Mouse (Mus musculus): ENCODE data around the gene Nr2f1.

The Nr2f1 gene

GRCm38 (mm10) chr13:78200407-78200806 is 850 bp upstream of the Nr2f1 start:
- DNase-seq (ENCODE audit: low read depth, low spot score): peak; percentile 67

- peak; percentile 50 for DNase-seq (ENCODE audit: low read depth, low spot score)
Measured at GRCm38 (mm10) chr13:78198871-78199641, 501 bp downstream of the Nr2f1 start.

- DNase-seq (ENCODE audit: low read depth, low spot score): peak; percentile 36
Measured at GRCm38 (mm10) chr13:78198391-78198870, 1.1 kb downstream of the Nr2f1 start.

GRCm38 (mm10) chr13:78197819-78198390 is 1.7 kb downstream of the Nr2f1 start:
- peak; percentile 65 for DNase-seq (ENCODE audit: low read depth, low spot score)

DNA sequence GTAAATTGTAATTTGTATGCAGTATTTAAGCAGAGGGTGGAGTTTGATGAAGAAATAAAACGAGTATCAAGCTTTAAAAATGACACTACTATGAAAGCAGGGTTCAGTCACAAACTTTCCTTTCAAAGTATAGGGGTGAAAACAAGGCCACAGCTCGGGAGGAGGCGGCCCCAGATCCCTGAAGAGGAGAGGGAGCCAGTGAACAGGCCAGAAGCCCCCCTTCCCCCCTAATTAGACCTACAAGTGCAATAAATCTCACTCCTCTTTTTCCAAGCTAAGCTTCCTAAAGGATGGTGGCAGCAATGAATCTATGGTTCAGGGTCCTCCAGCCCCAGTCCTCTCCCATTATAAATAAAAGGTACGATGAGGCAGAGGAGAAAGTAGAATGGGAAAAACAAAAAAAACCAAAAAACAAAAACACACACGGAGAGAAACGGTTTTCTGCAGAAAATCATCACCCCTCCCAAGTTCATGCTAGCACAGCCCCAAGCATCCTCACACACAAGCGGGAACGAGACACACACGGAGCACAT is 2.2 kb downstream of the Nr2f1 start:
- DNase-seq (ENCODE audit: low read depth, low spot score): no peak

DNA sequence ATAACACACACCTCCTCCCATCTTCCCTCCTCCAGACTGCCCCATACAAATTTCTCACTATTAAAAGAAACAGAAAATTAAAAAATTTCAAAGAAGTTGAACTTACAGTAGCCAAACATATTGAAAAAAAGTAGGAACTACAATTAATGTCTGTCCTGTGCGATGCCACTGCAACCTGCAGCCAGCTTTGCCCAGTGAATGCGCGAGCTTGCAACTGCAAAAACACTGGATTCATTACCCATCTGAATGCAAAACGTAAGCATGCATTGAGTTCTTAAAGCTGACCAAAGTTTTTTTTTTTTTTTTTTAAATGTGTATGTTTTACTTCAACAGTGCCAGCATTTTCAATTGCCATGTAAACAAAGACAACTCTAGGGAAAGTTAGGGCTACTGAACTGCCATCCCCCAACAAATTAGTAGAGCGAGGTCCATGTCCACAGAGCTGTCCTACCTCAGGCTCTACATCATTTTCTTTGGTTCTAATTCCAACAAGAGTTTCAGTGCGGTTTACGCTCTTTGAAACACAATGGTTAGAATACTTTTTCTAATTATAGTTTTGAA is 3.2 kb downstream of the Nr2f1 start:
- DNase-seq (ENCODE audit: low read depth, low spot score): no peak

- peak; percentile 23 for DNase-seq (ENCODE audit: low read depth, low spot score)
Measured at GRCm38 (mm10) chr13:78195601-78196115, 3.9 kb downstream of the Nr2f1 start.

GRCm38 (mm10) chr13:78194850-78195600 is 4.5 kb downstream of the Nr2f1 start:
- peak; percentile 42 for DNase-seq (ENCODE audit: low read depth, low spot score)

DNA sequence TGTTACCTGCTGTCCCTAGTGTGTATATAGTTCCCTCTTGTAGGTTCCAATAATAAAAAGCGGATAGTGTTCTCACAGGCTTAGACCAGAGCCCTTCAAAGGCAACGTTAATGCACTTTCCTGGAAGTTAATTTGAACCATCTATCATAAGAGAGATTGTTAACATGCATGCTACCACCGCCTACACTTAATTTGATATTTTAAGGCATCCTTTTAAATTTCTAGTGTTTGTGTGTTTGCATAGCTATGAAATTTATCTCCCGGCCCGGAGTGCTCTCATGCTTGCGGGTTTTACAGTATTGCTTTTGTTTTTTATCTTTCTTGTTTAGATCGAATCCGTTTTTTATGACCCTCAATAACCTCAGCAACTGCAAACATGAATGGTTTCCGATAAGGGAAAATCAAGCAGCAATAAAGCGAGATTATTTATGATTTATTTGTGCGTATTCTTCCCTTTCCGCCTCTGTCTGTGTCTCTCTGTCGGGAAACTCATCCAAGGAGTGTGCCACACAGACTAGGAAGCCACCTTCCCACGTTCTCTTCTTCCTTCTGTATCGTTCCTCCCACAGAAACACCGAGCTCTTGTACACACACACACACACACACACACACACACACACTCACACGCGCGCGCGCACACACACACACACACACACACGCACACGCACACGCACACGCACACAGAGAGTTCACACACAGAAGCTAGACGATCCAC is 5.3 kb downstream of the Nr2f1 start:
- DNase-seq (ENCODE audit: low read depth, low spot score): no peak

GRCm38 (mm10) chr13:78193211-78193610 is 6.3 kb downstream of the Nr2f1 start:
- DNase-seq (ENCODE audit: low read depth, low spot score): no peak

DNA sequence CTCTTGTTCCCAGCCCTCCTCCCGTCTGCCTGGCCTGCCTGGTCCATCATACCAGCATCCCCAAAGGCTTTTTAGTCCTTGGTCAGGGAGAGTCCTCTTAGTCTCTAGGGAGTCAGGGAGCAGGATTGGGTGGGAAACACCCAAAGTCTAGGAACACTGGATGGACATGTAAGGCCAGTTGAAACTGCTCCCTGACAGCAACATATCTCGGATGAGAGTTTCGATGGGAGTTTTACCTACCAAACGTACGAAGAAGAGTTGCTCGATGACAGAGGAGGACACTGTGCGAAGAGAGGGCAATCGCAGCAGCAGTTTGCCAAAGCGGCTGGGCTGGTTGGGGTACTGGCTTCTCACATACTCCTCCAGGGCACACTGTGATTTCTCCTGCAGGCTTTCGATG is 10.0 kb downstream of the Nr2f1 start:
- DNase-seq (ENCODE audit: low read depth, low spot score): no peak

GRCm38 (mm10) chr13:78187833-78188232 is 11.7 kb downstream of the Nr2f1 start:
- DNase-seq (ENCODE audit: low read depth, low spot score): no peak

DNA sequence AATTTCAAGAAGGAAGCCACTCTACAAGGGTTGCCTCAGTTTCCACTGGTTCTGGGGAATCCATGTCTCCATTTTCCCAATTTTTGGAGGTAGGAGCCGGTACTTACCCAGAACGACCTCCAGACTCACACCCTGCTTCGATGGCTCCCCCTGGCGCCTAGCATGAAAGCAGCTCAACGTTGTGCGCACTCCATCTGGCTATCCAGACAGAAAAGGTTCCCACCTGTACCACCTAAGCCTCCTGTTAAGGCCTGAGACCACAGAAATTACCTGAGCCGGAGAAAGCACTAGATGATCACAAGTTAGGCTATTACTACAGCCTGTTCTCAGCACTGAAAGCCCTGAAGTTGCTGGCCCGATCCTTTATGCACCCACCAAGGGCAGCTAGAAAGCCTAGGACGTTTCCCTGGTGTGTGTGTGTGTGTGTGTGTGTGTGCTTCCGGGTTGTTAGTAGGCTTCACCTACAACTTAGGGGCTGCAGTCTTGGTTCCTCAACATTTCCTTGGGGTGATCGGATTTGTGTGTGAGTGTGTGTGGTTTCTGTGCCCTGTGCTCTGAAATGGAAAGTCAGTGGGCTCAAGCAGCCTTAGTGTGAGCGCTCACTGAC is 13.1 kb downstream of the Nr2f1 start:
- peak; percentile 77 for DNase-seq (ENCODE audit: low read depth, low spot score)

DNA sequence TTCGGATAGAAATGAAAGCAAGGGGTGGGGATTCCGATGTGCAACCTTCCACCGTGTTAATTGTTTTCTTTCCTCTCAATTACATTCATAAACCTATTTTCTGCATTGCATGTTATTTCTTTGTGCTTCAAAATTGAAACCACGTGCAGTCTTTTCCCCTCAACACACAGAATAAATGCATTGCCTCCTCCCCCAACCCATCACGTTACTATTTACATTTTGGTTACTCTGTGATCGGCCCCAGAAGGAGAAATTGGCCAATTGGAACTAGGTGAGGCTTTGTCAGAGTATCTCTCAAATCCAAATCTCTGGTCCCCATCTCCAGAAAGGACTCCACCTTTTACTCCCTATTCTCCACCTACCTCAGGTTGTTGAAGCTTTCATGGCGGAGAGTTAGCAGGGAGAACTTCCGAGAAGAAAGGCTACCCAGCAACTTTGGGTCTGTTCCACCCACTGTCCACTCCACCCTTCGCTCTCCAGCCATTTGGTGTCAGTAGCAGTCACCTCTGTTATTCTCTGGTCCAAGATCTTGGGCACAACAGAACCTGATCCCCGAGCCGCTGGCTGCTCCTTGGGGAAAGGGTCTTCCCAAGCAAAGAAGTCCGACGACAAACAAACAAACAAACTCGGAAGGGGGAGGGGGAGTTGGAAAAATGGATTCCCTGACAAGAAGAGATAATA is 14.6 kb downstream of the Nr2f1 start:
- DNase-seq (ENCODE audit: low read depth, low spot score): no peak

DNA sequence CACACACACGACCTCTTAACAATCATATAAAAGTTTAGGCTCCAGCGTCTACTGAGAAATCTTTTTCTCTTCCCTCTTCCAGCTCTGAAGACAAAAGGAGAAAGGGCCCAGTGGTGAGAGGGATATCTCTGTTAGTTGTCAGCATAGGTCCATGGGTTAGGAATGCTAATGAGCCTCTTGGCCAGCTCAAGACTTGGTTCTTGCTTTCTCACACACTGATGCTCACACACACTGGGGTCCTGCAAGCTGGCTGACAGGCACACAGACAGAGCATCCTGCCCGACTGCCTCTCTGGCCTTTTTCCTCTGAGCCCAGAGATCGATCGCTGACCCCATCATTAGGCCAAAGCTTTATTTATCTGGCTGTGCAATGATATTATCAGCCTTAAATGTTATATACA is 15.6 kb downstream of the Nr2f1 start:
- DNase-seq (ENCODE audit: low read depth, low spot score): no peak

DNA sequence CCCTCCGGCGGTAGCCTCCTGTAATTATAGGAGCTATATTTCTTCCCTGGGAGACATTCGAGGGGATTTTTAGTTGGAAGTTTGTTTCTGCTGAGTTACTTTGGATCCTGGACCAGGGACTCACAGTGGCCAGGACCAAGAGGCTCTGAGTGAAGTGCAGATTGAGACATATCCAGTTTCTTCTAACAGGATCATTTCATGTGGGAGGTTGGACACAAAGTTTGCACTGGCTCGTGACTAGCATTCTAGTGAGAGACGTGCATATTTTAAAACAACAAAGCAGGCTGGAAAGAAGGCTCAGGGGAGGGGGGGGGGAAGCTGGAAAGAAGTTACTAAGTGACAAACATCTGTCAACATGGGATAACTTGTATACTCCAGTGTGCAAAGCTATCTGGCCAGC is 16.6 kb downstream of the Nr2f1 start:
- DNase-seq (ENCODE audit: low read depth, low spot score): no peak

DNA sequence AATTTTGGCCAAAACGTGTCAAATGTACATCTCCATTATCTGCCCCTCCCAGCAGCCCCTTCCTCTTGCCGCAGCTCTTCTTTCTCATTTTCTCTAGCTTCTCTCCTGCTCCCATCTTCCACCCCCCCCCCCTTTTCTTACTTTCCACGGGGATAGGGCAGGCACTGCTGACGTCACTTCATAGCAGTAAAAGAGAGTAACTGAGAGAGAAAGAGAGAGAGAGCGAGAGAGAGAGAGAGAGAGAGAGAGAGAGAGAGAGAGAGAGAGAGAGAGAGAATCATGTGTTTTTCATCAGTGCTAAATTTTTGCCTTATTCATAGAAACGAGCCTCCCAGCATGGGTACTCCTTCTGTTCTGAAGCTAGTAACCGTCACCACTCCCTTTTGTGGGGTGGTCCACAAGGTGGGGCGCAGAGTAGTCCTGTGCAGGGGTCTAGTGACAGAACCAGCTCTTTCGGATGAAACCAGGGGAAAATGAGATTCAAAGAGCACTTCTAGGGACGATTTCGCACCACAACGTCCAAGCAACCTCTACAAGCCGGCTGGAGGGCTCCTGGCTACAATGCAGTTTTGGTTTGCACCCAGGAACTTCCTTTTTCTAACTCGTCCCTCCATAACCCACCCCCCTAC is 17.5 kb downstream of the Nr2f1 start:
- DNase-seq (ENCODE audit: low read depth, low spot score): no peak

- DNase-seq (ENCODE audit: low read depth, low spot score): no peak
Measured at GRCm38 (mm10) chr13:78181071-78181929, 18.3 kb downstream of the Nr2f1 start.

GRCm38 (mm10) chr13:78180261-78180660 is 19.3 kb downstream of the Nr2f1 start:
- no peak for DNase-seq (ENCODE audit: low read depth, low spot score)
